Mouse (Mus musculus): ENCODE measurements around the gene Anapc11. TPM values are rescaled to one million over a fixed set of nuclear protein-coding genes. Genes with fewer than 3 reads are reported as not detected.
"Not testable (repeated sequence)": the region's sequence is repeated elsewhere in the genome, so short reads cannot be mapped to it uniquely, and the experiment has no call there.

The Anapc11 gene
- 153 and 170 TPM in 2 replicates for polyA plus RNA-seq (2016; fragmentation: Nextera tagmentation; extraction: Ambion mirVana)

DNA sequence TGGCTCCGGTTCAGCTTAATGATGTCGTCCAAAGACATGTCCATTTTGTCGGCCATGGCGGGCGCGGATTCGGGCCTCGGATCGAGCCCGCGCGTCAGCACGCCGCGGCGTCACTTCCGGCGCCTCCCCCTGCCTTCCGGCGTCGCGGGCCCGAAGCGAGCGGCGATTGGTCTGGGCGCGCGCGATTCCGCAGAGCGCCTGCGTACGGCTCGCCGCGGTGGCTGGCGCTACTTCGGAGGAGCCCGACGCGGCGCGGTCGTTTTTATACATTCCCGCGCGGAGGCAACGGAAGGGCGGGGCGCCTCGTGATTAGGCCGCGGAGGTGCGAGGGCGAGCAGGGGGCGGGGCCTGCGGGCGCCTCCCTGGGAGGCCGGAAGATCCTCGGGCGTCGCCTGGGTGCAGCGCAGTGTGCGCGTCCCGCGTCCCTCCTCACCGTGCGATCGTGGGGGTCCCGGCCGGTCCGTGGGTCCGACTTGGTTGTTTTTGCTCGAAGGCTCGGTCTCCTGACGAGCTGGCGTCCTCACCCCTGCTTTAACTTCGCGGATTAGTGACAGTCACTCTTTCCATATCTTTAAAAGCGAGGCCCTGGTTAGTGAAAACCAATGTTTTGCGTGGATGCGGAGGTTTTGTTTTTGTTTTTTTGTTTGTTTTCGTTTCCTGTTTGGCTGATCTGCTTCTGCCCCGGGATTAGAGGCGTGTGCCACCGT, at the start of gene Anapc11, which contains the start of gene Alyref:
Gene Anapc11, plus strand, starts transcription at position 139 of the 707 bp plus-strand sequence.
Gene Alyref, minus strand, starts transcription at position 83 of the 707 bp plus-strand sequence.
- H3K4me3 ChIP-seq = peak within 1 kb of the TSS; percentile 83
- H3K9ac ChIP-seq = peak within 1 kb of the TSS; percentile 93
- no peaks in the 10 kb centered on the region for H3K27me3 ChIP-seq
- peak within 1 kb of the TSS; percentile 96 for H3K4me2 ChIP-seq (replicated peaks)
- WGBS = under 1% methylated on average over 88 of the region's 88 CpGs
- H3K9me3 ChIP-seq (replicated peaks) = no peaks in the 10 kb centered on the region
- H3K36me3 ChIP-seq = peaks cover 52% of the 10 kb centered on the region
- peak; percentile 97 for ATAC-seq (ENCODE audit: low FRiP score)
- peak within 1 kb of the TSS; percentile 91 for H3K27ac ChIP-seq
- H3K4me1 ChIP-seq = peaks cover 21% of the 10 kb centered on the region

DNA sequence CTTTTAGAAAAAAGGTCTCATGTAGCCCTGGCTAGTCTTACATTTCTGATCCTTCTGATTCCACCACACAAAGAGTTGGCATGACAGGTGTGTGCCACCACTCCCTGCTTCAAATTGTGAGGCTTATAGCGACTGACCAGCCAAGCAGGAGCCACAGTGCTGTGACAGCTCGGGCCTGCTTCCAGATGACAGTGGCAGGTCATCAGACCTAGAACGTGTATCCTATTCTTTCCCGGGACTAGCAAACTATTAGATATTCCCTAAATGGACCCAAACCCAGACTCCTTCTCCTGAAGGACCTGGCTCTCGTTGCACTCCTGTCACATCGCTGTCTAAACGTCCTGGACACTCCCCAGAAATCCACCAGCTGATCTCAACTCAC, 49.4 kb upstream of the Anapc11 start:
- Histone ChIP-seq H3K27me3 (no peaks in the 10 kb centered on the region), H3K4me1 (peaks cover 26% of the 10 kb centered on the region), H3K27ac (peak overlapping the region; percentile 83), H3K36me3 (peaks cover 12% of the 10 kb centered on the region), H3K9ac (peak overlapping the region; percentile 98), H3K4me2 (replicated peaks) (peak overlapping the region; percentile 94), H3K9me3 (replicated peaks) (no peaks in the 10 kb centered on the region), H3K4me3 (peak overlapping the region; percentile 90)
- ATAC-seq (ENCODE audit: low FRiP score) = no peak
- WGBS = 39% methylated on average over 7 of the region's 7 CpGs

DNA sequence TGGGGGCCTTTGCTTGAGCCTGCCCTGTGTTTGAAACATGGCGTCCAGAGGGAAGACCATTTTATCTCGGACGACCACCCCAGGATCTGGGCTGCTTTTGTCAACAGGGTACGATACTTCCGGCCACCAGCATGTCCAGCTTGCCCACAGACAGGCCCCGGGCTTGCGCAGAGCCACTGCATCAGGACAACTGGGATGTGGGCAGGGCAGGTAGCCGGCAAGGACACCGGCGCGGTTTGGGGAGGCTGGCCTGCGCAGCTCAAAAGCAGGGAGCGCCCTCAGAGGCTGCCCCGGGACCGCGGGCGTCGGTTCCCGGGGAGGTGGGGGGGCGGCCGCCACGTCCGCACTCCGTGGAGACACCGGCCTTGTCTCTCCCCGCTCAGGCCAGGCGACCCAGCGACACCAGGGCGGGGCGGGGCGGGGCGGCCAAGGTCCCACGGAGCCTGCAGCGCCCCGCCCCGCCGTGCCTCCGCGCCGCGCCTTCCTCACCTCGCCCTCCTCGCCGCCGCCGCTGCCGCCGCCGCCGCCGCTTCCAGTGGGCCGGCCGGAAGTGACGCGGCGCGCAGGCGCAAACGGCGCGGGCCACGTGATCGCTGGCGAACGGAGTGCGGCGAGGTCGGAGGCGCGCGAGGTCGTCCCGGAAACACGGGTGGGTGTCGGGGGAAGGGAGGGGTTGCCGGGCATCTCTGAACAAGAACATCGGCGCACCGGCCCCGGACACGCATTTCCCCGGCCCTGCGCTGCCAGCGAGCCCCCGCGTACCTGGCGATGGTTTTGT, 48.9 kb upstream of the Anapc11 start, which contains the start of gene Mcrip1:
Gene Mcrip1, minus strand, starts transcription at position 560 of the 778 bp plus-strand sequence.
- Histone ChIP-seq H3K27me3 (no peaks in the 10 kb centered on the region), H3K9ac (peak within 1 kb of the TSS; percentile 98), H3K4me3 (peak within 1 kb of the TSS; percentile 90), H3K4me2 (replicated peaks) (peak within 1 kb of the TSS; percentile 94), H3K36me3 (peaks cover 7% of the 10 kb centered on the region), H3K27ac (peak within 1 kb of the TSS; percentile 83), H3K9me3 (replicated peaks) (no peaks in the 10 kb centered on the region), H3K4me1 (peaks cover 26% of the 10 kb centered on the region)
- WGBS = under 1% methylated on average over 70 of the region's 87 CpGs
- ATAC-seq (ENCODE audit: low FRiP score) = peak; percentile 87

DNA sequence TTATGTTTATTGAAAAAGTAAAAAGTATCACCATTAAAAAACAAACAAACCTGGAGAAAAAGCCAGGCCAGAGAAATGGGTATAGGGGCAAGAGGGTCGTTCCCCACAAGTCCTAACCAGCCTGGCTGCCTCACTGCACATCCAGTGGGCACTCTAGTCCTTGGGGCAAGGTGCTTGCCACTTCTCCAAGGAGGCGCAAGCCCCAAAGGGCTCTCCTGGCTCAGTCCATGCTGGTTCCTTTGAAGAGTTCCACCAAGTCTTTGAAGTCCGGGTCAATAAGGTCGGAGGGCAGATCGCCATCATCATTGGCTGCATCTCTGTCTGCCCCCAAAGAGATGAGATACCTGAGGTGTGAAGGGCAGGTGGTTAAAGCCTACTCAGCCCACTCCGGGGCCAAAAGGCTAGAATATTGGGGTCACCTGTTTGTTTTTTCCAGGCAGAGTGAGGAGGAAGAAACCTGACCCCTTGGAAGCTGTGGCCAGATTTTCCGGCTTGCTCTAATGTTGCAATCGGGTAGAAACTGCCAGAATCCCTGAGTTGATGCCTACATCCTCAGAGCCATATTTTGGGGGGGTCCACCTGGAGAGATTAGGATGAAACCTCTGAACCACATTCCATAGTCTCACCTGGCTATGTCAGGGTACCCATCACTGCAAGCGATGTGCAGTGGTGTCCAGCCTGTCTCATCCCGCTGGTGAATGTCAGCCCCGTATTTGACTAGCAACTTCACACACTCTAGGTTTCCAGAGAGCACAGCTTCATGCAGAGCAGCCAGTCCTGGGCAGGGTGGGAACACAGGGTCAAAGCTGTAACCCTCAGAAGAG, 48.0 kb upstream of the Anapc11 start:
- WGBS = 73% methylated on average over 11 of the region's 11 CpGs
- H3K27ac ChIP-seq = peak overlapping the region; percentile 83
- H3K4me2 ChIP-seq (replicated peaks) = peak overlapping the region; percentile 94
- H3K9me3 ChIP-seq (replicated peaks) = no peaks in the 10 kb centered on the region
- peaks cover 26% of the 10 kb centered on the region for H3K4me1 ChIP-seq
- peak overlapping the region; percentile 98 for H3K9ac ChIP-seq
- ATAC-seq (ENCODE audit: low FRiP score) = peak; percentile 47; the same call in 1 of the 2 replicates
- H3K27me3 ChIP-seq = no peaks in the 10 kb centered on the region
- no peaks in the 10 kb centered on the region for H3K36me3 ChIP-seq
- peak overlapping the region; percentile 90 for H3K4me3 ChIP-seq

DNA sequence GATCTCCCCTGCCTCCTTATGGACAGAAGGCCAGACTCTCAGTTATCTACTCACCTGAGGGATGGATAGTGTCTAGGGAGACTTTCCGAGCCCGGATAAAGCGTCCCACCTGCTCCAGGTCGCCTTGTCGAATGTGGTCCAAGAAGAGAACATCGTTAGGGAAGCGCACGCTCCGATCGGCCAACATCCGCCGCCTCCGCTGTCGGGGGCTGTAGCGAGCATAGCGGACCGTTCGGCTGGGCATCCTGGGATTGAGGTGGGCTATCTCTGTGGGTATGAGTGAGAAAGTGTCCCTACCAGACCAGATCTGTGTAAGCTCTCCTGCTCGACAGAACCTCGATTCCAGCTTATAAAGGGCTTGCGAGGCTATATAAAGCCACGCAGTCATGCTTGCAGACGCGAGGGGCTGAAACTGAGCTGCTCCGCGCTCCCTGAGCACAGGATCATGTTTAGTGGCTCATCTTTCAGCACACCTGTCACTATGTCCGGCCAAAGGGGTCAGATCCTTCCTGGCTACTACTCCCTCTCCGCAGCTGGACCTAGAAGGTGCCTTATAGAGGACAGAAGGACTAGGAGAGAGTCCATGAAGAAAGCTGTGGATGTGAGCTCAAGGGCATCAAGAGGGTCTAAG, 47.3 kb upstream of the Anapc11 start, which contains the start of gene Ppp1r27:
Gene Ppp1r27, minus strand, starts transcription at position 323 of the 631 bp plus-strand sequence.
- Histone ChIP-seq H3K36me3 (no peaks in the 10 kb centered on the region), H3K27ac (peak within 1 kb of the TSS; percentile 83), H3K9me3 (replicated peaks) (no peaks in the 10 kb centered on the region), H3K4me2 (replicated peaks) (peak within 1 kb of the TSS; percentile 94), H3K9ac (peak within 1 kb of the TSS; percentile 98), H3K27me3 (no peaks in the 10 kb centered on the region), H3K4me1 (peaks cover 26% of the 10 kb centered on the region), H3K4me3 (peak within 1 kb of the TSS; percentile 90)
- ATAC-seq (ENCODE audit: low FRiP score) = no peak
- WGBS = 93% methylated on average over 28 of the region's 28 CpGs

DNA sequence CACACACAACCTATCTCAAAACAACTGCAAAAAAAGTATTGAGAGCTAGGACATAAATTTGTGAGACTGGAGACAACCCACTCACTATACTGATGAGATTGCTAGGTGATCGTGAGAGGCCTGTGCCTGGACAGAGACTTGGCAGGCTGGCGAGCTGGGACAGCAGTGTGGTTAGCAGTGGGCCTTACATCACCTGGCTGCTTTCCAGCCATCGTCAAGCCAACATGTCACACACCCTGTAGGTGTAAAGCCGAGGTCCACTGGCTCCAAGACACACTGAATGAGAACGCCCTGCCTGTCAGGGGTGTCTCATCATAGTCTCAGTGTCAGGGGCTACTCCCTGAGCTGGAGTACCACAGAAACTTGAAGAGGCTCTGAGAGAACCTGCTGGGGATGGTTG, 45.5 kb upstream of the Anapc11 start:
- no peak overlapping the region for H3K4me2 ChIP-seq (replicated peaks)
- no peak overlapping the region for H3K4me3 ChIP-seq
- H3K9ac ChIP-seq = no peak overlapping the region
- 77% methylated on average over 5 of the region's 5 CpGs for WGBS
- no peak for ATAC-seq (ENCODE audit: low FRiP score)
- H3K27me3 ChIP-seq = no peaks in the 10 kb centered on the region
- no peaks in the 10 kb centered on the region; the same call in 1 of the 2 replicates for H3K9me3 ChIP-seq (replicated peaks)
- no peak overlapping the region for H3K27ac ChIP-seq
- H3K36me3 ChIP-seq = no peaks in the 10 kb centered on the region
- peaks cover 21% of the 10 kb centered on the region for H3K4me1 ChIP-seq

DNA sequence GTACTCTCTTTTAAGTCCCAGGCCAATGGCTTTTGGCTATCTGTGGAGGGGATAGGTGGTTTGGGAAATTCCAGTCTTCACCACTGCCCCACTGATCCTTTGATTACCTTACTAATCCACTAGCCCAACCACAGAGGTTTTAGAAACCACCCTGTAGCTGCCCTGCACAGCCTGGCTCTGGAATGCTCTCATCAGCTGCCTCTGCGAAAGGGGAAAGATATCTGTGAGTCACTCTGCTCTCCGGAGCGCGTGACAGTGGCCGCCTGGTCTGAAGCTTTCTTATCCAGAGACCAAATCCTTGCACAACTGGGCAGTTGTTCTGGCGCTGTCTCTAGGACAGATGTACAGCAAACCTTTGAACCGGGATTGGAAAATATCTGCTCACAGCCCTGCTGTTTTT, 43.4 kb upstream of the Anapc11 start:
- 91% methylated on average over 7 of the region's 7 CpGs for WGBS
- H3K27me3 ChIP-seq = no peaks in the 10 kb centered on the region
- no peak overlapping the region for H3K4me2 ChIP-seq (replicated peaks)
- ATAC-seq (ENCODE audit: low FRiP score) = no peak
- peaks cover 8% of the 10 kb centered on the region for H3K4me1 ChIP-seq
- H3K4me3 ChIP-seq = no peak overlapping the region
- no peak overlapping the region for H3K9ac ChIP-seq
- H3K9me3 ChIP-seq (replicated peaks) = no peaks in the 10 kb centered on the region; the same call in 1 of the 2 replicates
- H3K27ac ChIP-seq = no peak overlapping the region
- peaks cover 11% of the 10 kb centered on the region for H3K36me3 ChIP-seq

DNA sequence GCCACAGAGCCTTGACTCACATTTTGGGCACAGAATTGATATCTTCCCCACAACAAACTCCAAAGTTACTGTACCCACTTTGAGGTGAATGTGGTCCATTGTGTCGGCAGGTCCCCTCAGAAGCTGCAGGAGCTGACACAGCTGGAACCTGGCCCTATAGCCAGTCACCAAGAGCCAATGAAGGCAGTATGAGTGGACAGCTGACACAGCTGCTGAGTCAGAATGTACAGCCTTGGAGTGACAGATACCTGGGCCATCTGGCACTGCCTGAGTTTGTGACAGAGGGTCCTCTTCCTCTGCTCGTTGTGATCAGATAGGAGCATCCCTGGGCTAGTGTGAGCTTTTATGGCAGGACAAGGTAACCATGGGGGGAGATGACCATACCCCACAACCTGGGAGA, 43.0 kb upstream of the Anapc11 start:
- ATAC-seq (ENCODE audit: low FRiP score) = no peak
- H3K9ac ChIP-seq = no peak overlapping the region
- H3K4me1 ChIP-seq = peaks cover 4% of the 10 kb centered on the region
- H3K27ac ChIP-seq = no peak overlapping the region
- no peak overlapping the region for H3K4me2 ChIP-seq (replicated peaks)
- H3K4me3 ChIP-seq = no peak overlapping the region
- peaks cover 16% of the 10 kb centered on the region for H3K36me3 ChIP-seq
- no peaks in the 10 kb centered on the region for H3K27me3 ChIP-seq
- H3K9me3 ChIP-seq (replicated peaks) = no peaks in the 10 kb centered on the region; the same call in 1 of the 2 replicates
- 76% methylated on average over 2 of the region's 2 CpGs for WGBS

DNA sequence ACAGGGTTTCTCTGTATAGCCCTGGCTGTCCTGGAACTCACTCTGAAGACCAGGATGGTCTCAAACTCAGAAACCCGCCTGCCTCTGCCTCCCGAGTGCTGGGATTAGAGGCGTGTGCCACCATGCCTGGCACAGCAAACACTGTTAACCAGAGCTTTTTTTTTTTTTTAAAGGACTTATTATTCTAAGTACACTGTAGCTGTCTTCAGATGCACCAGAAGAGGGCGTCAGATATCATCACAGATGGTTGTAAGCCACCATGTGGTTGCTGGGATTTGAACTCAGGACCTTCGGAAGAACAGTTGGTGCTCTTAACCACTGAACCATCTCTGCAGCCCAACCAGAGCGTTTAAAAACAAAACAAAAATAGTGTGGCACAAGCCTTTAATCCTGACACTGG, 39.4 kb upstream of the Anapc11 start:
- not testable (repeated sequence) for H3K4me3 ChIP-seq; H3K27me3 ChIP-seq; H3K9me3 ChIP-seq (replicated peaks); H3K4me1 ChIP-seq; H3K4me2 ChIP-seq (replicated peaks); H3K27ac ChIP-seq; H3K9ac ChIP-seq; ATAC-seq (ENCODE audit: low FRiP score)
- H3K36me3 ChIP-seq = peaks cover 51% of the 10 kb centered on the region
- 87% methylated on average over 6 of the region's 6 CpGs for WGBS

DNA sequence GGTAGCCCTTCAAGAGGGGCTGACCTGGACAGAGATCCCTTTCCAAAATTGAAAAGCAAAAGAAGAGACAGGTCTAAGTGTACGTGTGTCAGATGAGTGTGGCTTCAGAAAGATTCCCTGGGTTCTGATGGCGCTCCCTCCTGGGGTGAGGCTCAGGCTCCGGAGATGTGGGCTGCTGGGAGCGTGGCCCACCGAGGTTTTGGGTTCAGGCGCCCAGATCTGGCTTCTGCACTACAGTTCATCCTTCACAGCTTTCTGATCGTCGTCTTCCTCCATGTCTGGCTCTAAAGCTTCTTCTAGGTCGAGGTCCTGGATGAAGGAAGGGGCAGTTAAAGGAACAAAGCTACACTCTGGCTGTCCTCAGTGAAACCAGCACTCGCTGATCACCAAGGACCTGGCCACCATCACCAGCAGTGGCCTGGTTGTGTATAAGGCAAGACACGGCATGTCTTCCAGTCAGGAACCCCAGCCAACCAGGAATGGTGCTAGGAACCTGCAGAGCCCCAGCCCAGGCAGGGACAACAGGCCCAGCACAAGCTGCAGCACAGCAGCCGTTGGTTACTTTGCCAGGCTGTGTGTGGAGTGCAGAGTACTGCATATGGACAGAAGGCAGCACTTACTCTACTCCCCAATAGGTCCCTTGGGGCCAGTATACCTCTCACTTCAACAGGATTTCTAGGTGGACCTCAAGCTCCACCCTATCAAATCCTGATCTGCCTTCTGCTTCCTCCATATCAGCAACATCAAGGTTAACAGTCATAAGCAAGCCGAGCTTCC, 37.1 kb upstream of the Anapc11 start:
- WGBS = 93% methylated on average over 13 of the region's 13 CpGs
- no peak overlapping the region for H3K27ac ChIP-seq
- H3K27me3 ChIP-seq = no peaks in the 10 kb centered on the region
- no peak overlapping the region for H3K9ac ChIP-seq
- ATAC-seq (ENCODE audit: low FRiP score) = no peak
- peaks cover 74% of the 10 kb centered on the region for H3K36me3 ChIP-seq
- H3K9me3 ChIP-seq (replicated peaks) = no peaks in the 10 kb centered on the region; the same call in 1 of the 2 replicates
- no peaks in the 10 kb centered on the region for H3K4me1 ChIP-seq
- no peak overlapping the region for H3K4me2 ChIP-seq (replicated peaks)
- no peak overlapping the region for H3K4me3 ChIP-seq

DNA sequence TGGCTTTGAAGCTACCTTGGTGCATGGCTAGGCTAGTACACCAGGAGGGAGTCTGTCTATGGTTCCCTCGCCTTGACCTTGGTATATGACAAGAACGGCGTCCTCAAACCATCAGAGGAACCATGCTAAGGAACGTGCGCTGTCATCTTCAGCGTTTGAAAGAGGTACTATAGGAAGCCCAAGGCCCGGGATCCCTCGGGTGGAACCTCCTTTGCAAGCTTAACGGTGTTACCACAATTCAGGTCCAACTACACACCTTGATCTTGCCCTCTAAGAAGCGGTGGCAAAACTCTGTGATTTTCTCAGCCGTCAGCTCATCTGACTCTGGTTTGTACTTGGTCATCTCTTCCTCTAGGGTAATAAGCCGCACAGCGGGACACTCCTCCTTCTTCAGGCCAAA, 35.3 kb upstream of the Anapc11 start:
- Histone ChIP-seq H3K9ac (no peak overlapping the region), H3K27ac (no peak overlapping the region), H3K4me2 (replicated peaks) (no peak overlapping the region), H3K4me1 (peaks cover 3% of the 10 kb centered on the region; the same call in 1 of the 2 replicates), H3K9me3 (replicated peaks) (no peaks in the 10 kb centered on the region), H3K36me3 (peaks cover 93% of the 10 kb centered on the region), H3K4me3 (no peak overlapping the region), H3K27me3 (no peaks in the 10 kb centered on the region)
- 98% methylated on average over 13 of the region's 13 CpGs for WGBS
- ATAC-seq (ENCODE audit: low FRiP score) = no peak

Data from hindbrain, embryonic 12.5 days (tissue).